In genomic region chr5:24428596-24428995, GRCm38 (mm10) we compare ENCODE assay signal across 10 mouse cellular contexts. TPM values are rescaled to one million over a fixed set of nuclear protein-coding genes. Genes with fewer than 3 reads are reported as not detected.
A peak's percentile ranks its signal among the peaks of the same experiment; 100 is the strongest.
DNase-seq lines count a peak whose midpoint lies in the region; ATAC-seq and TF ChIP-seq lines count a peak whose summit lies in the region.
"Had no signal": no experiment of that assay in that cellular context is flagged by ENCODE, and none has a peak within 500 bp of the region (broad histone marks: within the 10 kb centered on the region; RNA-seq: fewer than 3 reads in every experiment).

No protein-coding gene starts in this region.

- peak overlapping the region; percentile 15 for H3ac ChIP-seq in C2C12 (ENCODE audit: control insufficient read depth, insufficient read length, low read depth)

- TF ChIP-seq POLR2A in embryonic fibroblast, embryonic 13.5 days (IDR thresholded peaks at IDR 0.05; ENCODE audit: low read depth, low read length) = peak; percentile 43; the same call in 1 of the 2 replicates

- DNase-seq in liver, embryonic 13.5 days = no peak
- DNase-seq in left cerebral cortex, adult 18-20 months (ENCODE audit: low spot score in 2 of 2) = no peak
- DNase-seq in thymus, postnatal 36 days = no peak
- DNase-seq in frontal cortex, postnatal 25 days (ENCODE audit: low spot score in 2 of 2) = no peak
- DNase-seq: gastrocnemius, postnatal 10 days had no signal

- peaks cover 5% of the 10 kb centered on the region; the same call in 1 of the 2 replicates for H3K27me3 ChIP-seq in forebrain, embryonic 13.5 days
- H3K27me3 ChIP-seq in forebrain, embryonic 15.5 days = no peaks in the 10 kb centered on the region
- H3K27me3 ChIP-seq in C2C12 (ENCODE audit: control insufficient read depth, insufficient read depth, insufficient read length) = no peaks in the 10 kb centered on the region
- no peaks in the 10 kb centered on the region for H3K27me3 ChIP-seq in liver, embryonic 13.5 days

- peaks cover 47% of the 10 kb centered on the region for H3K4me1 ChIP-seq in forebrain, embryonic 13.5 days
- H3K4me1 ChIP-seq in forebrain, embryonic 15.5 days = peaks cover 35% of the 10 kb centered on the region
- H3K4me1 ChIP-seq in embryonic fibroblast, embryonic 13.5 days (ENCODE audit: control insufficient read depth, insufficient read depth, low read length) = peaks cover 4% of the 10 kb centered on the region
- peaks cover 53% of the 10 kb centered on the region for H3K4me1 ChIP-seq in liver, embryonic 13.5 days (replicated peaks)

- no peak overlapping the region for H3K9ac ChIP-seq in forebrain, embryonic 13.5 days
- no peak overlapping the region for H3K9ac ChIP-seq in forebrain, embryonic 15.5 days (replicated peaks)
- H3K9ac ChIP-seq in liver, embryonic 13.5 days = no peak overlapping the region

- H3K4me2 ChIP-seq in forebrain, embryonic 13.5 days = peak overlapping the region; percentile 89; the same call in 1 of the 2 replicates
- H3K4me2 ChIP-seq in forebrain, embryonic 15.5 days (replicated peaks) = no peak overlapping the region
- H3K4me2 ChIP-seq in liver, embryonic 13.5 days = peak overlapping the region; percentile 94

- peaks cover 13% of the 10 kb centered on the region for H3K79me3 ChIP-seq in C2C12 (ENCODE audit: low read depth)

- no peaks in the 10 kb centered on the region for H3K9me3 ChIP-seq in forebrain, embryonic 13.5 days (replicated peaks)
- H3K9me3 ChIP-seq in forebrain, embryonic 15.5 days = no peaks in the 10 kb centered on the region
- H3K9me3 ChIP-seq in liver, embryonic 13.5 days (replicated peaks) = no peaks in the 10 kb centered on the region

- peaks cover 31% of the 10 kb centered on the region for H3K79me2 ChIP-seq in C2C12 (ENCODE audit: control insufficient read depth, insufficient read depth)

- H3K4me3 ChIP-seq in forebrain, embryonic 13.5 days = no peak overlapping the region
- H3K4me3 ChIP-seq in forebrain, embryonic 15.5 days = no peak overlapping the region
- no peak overlapping the region for H3K4me3 ChIP-seq in C2C12 (ENCODE audit: insufficient read depth, poor library complexity, severe bottlenecking)
- peak overlapping the region; percentile 3; the same call in 1 of the 2 replicates for H3K4me3 ChIP-seq in embryonic fibroblast, embryonic 13.5 days (ENCODE audit: insufficient read depth, low read length)
- H3K4me3 ChIP-seq in liver, embryonic 13.5 days (replicated peaks) = peak overlapping the region; percentile 36

- peaks cover 42% of the 10 kb centered on the region for H3K36me3 ChIP-seq in forebrain, embryonic 13.5 days (ENCODE audit: poor library complexity, severe bottlenecking)
- H3K36me3 ChIP-seq in forebrain, embryonic 15.5 days = peaks cover 17% of the 10 kb centered on the region; the same call in 1 of the 2 replicates
- H3K36me3 ChIP-seq in C2C12 (ENCODE audit: control insufficient read depth, insufficient read depth) = peaks cover 43% of the 10 kb centered on the region
- H3K36me3 ChIP-seq in liver, embryonic 13.5 days = peaks cover 44% of the 10 kb centered on the region

- WGBS in forebrain, embryonic 13.5 days = 18% methylated on average over 9 of the region's 9 CpGs
- WGBS in forebrain, embryonic 15.5 days = 21% methylated on average over 9 of the region's 9 CpGs
- 25% methylated on average over 9 of the region's 9 CpGs for WGBS in liver, embryonic 13.5 days (ENCODE audit: insufficient replicate concordance)

- ATAC-seq in forebrain, embryonic 13.5 days = no peak
- ATAC-seq in forebrain, embryonic 15.5 days (replicated peaks) = no peak
- ATAC-seq in liver, embryonic 13.5 days (ENCODE audit: low read depth) = no peak

- H3K27ac ChIP-seq in forebrain, embryonic 13.5 days = no peak overlapping the region
- no peak overlapping the region for H3K27ac ChIP-seq in forebrain, embryonic 15.5 days (replicated peaks)
- no peak overlapping the region for H3K27ac ChIP-seq in embryonic fibroblast, embryonic 13.5 days (ENCODE audit: insufficient read depth, low read length)
- H3K27ac ChIP-seq in liver, embryonic 13.5 days = 0 out of 2 replicates have a peak overlapping the region, but pooled peaks have one; percentile 39

- no peak for TF ChIP-seq CTCF in C2C12 (IDR thresholded peaks at IDR 0.05; ENCODE audit: control insufficient read depth, insufficient read depth, insufficient read length)
- no peak for TF ChIP-seq CTCF in embryonic fibroblast, embryonic 13.5 days (IDR thresholded peaks at IDR 0.05; ENCODE audit: borderline replicate concordance, insufficient read depth, low read length)

TF ChIP-seq in C2C12, 6 proteins besides CTCF, POLR2A, EP300 and RAD21:
- TF ChIP-seq MAX (IDR thresholded peaks at IDR 0.05) = no peak

RNA-seq across cellular contexts. Expression of gene Slc4a2, which starts 5.0 kb away (rescaled TPM):
- polyA plus RNA-seq in forebrain, embryonic 13.5 days (2015; fragmentation: Nextera tagmentation; extraction: Ambion mirVana) = 19.5 and 23.3 TPM in 2 replicates
- polyA plus RNA-seq in forebrain, embryonic 15.5 days (2015; fragmentation: Nextera tagmentation; extraction: Ambion mirVana) = 18.5 and 23.7 TPM in 2 replicates
- polyA plus RNA-seq in C2C12 (2012; fragmentation: generic; extraction: Trizol) = 76.4 TPM
- 59.0 and 69.3 TPM in 2 replicates for polyA plus RNA-seq in embryonic fibroblast, embryonic 13.5 days (2011; ENCODE audit: insufficient read length, low read depth, missing spikeins)
- polyA plus RNA-seq in liver, embryonic 13.5 days (2015; fragmentation: Nextera tagmentation; extraction: Ambion mirVana) = 9.0 and 10.8 TPM in 2 replicates
- 10 to 100 TPM; 28.9 to 31.0 TPM for total RNA-seq in left cerebral cortex, adult 18-20 months (2021)

RNA-seq across cellular contexts. Expression of gene Cdk5, which starts 5.3 kb away (rescaled TPM):
- 80.7 and 84.0 TPM in 2 replicates for polyA plus RNA-seq in forebrain, embryonic 13.5 days (2015; fragmentation: Nextera tagmentation; extraction: Ambion mirVana)
- 106 and 114 TPM in 2 replicates for polyA plus RNA-seq in forebrain, embryonic 15.5 days (2015; fragmentation: Nextera tagmentation; extraction: Ambion mirVana)
- polyA plus RNA-seq in C2C12 (2012; fragmentation: generic; extraction: Trizol) = 33.4 TPM
- polyA plus RNA-seq in embryonic fibroblast, embryonic 13.5 days (2011; ENCODE audit: insufficient read length, low read depth, missing spikeins) = 70.7 and 76.7 TPM in 2 replicates
- 10.9 and 11.3 TPM in 2 replicates for polyA plus RNA-seq in liver, embryonic 13.5 days (2015; fragmentation: Nextera tagmentation; extraction: Ambion mirVana)
- total RNA-seq in left cerebral cortex, adult 18-20 months (2021) = 100 to 1,000 TPM; 128 to 129 TPM

RNA-seq across cellular contexts. Expression of gene Asic3, which starts 15.4 kb away (rescaled TPM):
- polyA plus RNA-seq in forebrain, embryonic 13.5 days (2015; fragmentation: Nextera tagmentation; extraction: Ambion mirVana) = 0.24 TPM in 1 of 2 replicates, not detected in the other
- 0.22 and 0.59 TPM in 2 replicates for polyA plus RNA-seq in forebrain, embryonic 15.5 days (2015; fragmentation: Nextera tagmentation; extraction: Ambion mirVana)
- polyA plus RNA-seq in C2C12 (2012; fragmentation: generic; extraction: Trizol) = 0.19 TPM
- polyA plus RNA-seq in embryonic fibroblast, embryonic 13.5 days (2011; ENCODE audit: insufficient read length, low read depth, missing spikeins) = 2.3 and 3.5 TPM in 2 replicates
- polyA plus RNA-seq in liver, embryonic 13.5 days (2015; fragmentation: Nextera tagmentation; extraction: Ambion mirVana) = not detected in 2 replicates
- under 1 TPM in 1 of 2 experiments, not detected in 1; 0.54 TPM for total RNA-seq in left cerebral cortex, adult 18-20 months (2021)
- total RNA-seq: left cerebral cortex, postnatal 14 days had no signal

RNA-seq across cellular contexts. Expression of gene Fastk, which starts 16.5 kb away (rescaled TPM):
- polyA plus RNA-seq in forebrain, embryonic 13.5 days (2015; fragmentation: Nextera tagmentation; extraction: Ambion mirVana) = 85.3 and 86.9 TPM in 2 replicates
- polyA plus RNA-seq in forebrain, embryonic 15.5 days (2015; fragmentation: Nextera tagmentation; extraction: Ambion mirVana) = 90.6 and 91.4 TPM in 2 replicates
- polyA plus RNA-seq in C2C12 (2012; fragmentation: generic; extraction: Trizol) = 90.3 TPM
- 63.3 and 91.1 TPM in 2 replicates for polyA plus RNA-seq in embryonic fibroblast, embryonic 13.5 days (2011; ENCODE audit: insufficient read length, low read depth, missing spikeins)
- polyA plus RNA-seq in liver, embryonic 13.5 days (2015; fragmentation: Nextera tagmentation; extraction: Ambion mirVana) = 56.0 and 59.0 TPM in 2 replicates
- total RNA-seq in left cerebral cortex, adult 18-20 months (2021) = 100 to 1,000 TPM; 108 to 131 TPM

RNA-seq across cellular contexts. Expression of gene Tmub1, which starts 19.1 kb away (rescaled TPM):
- polyA plus RNA-seq in forebrain, embryonic 13.5 days (2015; fragmentation: Nextera tagmentation; extraction: Ambion mirVana) = 32.5 and 35.4 TPM in 2 replicates
- polyA plus RNA-seq in forebrain, embryonic 15.5 days (2015; fragmentation: Nextera tagmentation; extraction: Ambion mirVana) = 39.4 and 40.1 TPM in 2 replicates
- 9.8 TPM for polyA plus RNA-seq in C2C12 (2012; fragmentation: generic; extraction: Trizol)
- polyA plus RNA-seq in embryonic fibroblast, embryonic 13.5 days (2011; ENCODE audit: insufficient read length, low read depth, missing spikeins) = 5.9 and 9.8 TPM in 2 replicates
- 5.8 and 7.3 TPM in 2 replicates for polyA plus RNA-seq in liver, embryonic 13.5 days (2015; fragmentation: Nextera tagmentation; extraction: Ambion mirVana)
- total RNA-seq in left cerebral cortex, adult 18-20 months (2021) = 10 to 100 TPM; 27.2 to 27.3 TPM

Comparison
In these comparisons a context has a peak if more than half of its experiments do, and no peak if none do; other contexts are left out.
1. H3K4me3 ChIP-seq: peak in embryonic fibroblast, embryonic 13.5 days (single experiment) and liver, embryonic 13.5 days (single experiment); none in forebrain, embryonic 13.5 days (single experiment), forebrain, embryonic 15.5 days (single experiment) and C2C12 (single experiment).